Mouse (Mus musculus): ENCODE data around the gene E130311K13Rik. TPM values are rescaled to one million over a fixed set of nuclear protein-coding genes. Genes with fewer than 3 reads are reported as not detected.

E130311K13Rik gene
- polyA plus RNA-seq, 1 experiment from 2014 or later: 25.0 TPM

DNA sequence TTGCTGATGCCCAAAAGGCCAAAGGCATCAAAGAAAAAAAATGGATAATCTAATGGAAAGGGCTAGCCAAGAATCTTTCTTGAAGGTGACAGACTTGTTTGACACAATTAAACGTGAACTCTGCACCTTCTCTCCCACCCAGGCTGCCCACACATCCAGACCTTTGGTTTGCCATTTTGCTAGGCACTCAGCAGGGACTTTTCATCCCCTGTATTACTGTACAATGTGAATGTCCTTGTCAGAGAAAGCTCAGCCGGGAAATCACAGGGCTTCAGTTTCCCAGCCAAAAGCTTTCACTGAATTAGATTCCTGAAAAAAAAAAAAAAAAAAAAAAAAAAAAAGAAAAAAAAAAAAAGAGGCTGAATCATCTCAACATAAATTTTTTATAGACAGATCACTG, 64.2 kb downstream of the E130311K13Rik start:
- in situ Hi-C loops (cut with MboI; ENCODE audit: low pct_unique_long_range_greater_than_20kb): loop anchor here (10.0 to 25.0 kb wide), 3 partner anchors 922 to 1328 kb away; no protein-coding TSS in a partner anchor
- ATAC-seq: no peak
- no peaks in the 10 kb centered on the region for H3K27me3 ChIP-seq
- no peak for TF ChIP-seq CTCF (IDR thresholded peaks at IDR 0.05)
- DNase-seq (ENCODE audit: low read depth, low spot score): no peak
- POLR2A ChIA-PET: interaction anchor here (0.6 to 0.7 kb wide), 2 partner anchors 77 to 254 kb away, joined by 4 to 5 read pairs; no protein-coding TSS in a partner anchor
- CTCF ChIA-PET: interaction anchor here (0.6 to 2.3 kb wide), 4 partner anchors 13 to 941 kb away, joined by 3 to 8 read pairs (median 6); no protein-coding TSS in a partner anchor

Other genes with a start within 250 kb of the E130311K13Rik start
- 18.4 TPM for gene Plch1, start 30.0 kb downstream of the E130311K13Rik start, polyA plus RNA-seq (2021)
- 77.9 TPM for gene Slc33a1, start 35.3 kb upstream of the E130311K13Rik start, polyA plus RNA-seq (2021)
- 48.6 TPM for gene Gmps, start 46.6 kb upstream of the E130311K13Rik start, polyA plus RNA-seq (2021)
- gene Vmn2r1, start 152.1 kb upstream of the E130311K13Rik start, polyA plus RNA-seq (2021): 0.08 TPM
- gene Vmn2r2, start 212.5 kb upstream of the E130311K13Rik start, polyA plus RNA-seq (2021): not detected

Measured in Patski (cell line).